9 mouse cellular contexts compared by ENCODE assay signal in genomic region chr7:15982729-15983407, GRCm38 (mm10). TPM values are rescaled to one million over a fixed set of nuclear protein-coding genes. Genes with fewer than 3 reads are reported as not detected.
DNase-seq lines count a peak whose midpoint lies in the region; ATAC-seq and TF ChIP-seq lines count a peak whose summit lies in the region.
"Had no signal": no experiment of that assay in that cellular context is flagged by ENCODE, and none has a peak within 500 bp of the region (broad histone marks: within the 10 kb centered on the region; RNA-seq: fewer than 3 reads in every experiment).

No protein-coding gene starts in this region.

- in situ Hi-C loops in ES-E14 (cut with MboI; ENCODE audit: low sequenced_read_pairs in 2 of 2, unreplicated experiment in 2 of 2) = no loop called here

- H3K9me3 ChIP-seq in hindbrain, embryonic 11.5 days (ENCODE audit: control insufficient read depth, low read length) = no peaks in the 10 kb centered on the region
- no peaks in the 10 kb centered on the region for H3K9me3 ChIP-seq in hindbrain, embryonic 12.5 days (replicated peaks)
- no peaks in the 10 kb centered on the region for H3K9me3 ChIP-seq in ES-E14 (ENCODE audit: control insufficient read depth, insufficient read depth, low read depth, low read length)
- H3K9me3 ChIP-seq: limb, embryonic 12.5 days had no signal

- H3K36me3 ChIP-seq in hindbrain, embryonic 11.5 days (ENCODE audit: control insufficient read depth, insufficient read depth, low read length) = peaks cover 14% of the 10 kb centered on the region
- peaks cover 66% of the 10 kb centered on the region for H3K36me3 ChIP-seq in hindbrain, embryonic 12.5 days
- peaks cover 16% of the 10 kb centered on the region; the same call in 1 of the 2 replicates for H3K36me3 ChIP-seq in ES-E14 (ENCODE audit: control insufficient read depth, insufficient read depth, low read length, poor library complexity, severe bottlenecking)
- H3K36me3 ChIP-seq in splenic B cell, adult 2 months (ENCODE audit: control insufficient read depth, insufficient read depth, low read length, poor library complexity, severe bottlenecking) = peaks cover 16% of the 10 kb centered on the region

- no peak overlapping the region for H3K9ac ChIP-seq in hindbrain, embryonic 11.5 days (ENCODE audit: low read depth, low read length)
- H3K9ac ChIP-seq in hindbrain, embryonic 12.5 days = no peak overlapping the region
- no peak overlapping the region for H3K9ac ChIP-seq in ES-E14 (ENCODE audit: insufficient read depth, low read depth, low read length, poor library complexity, severe bottlenecking)
- H3K9ac ChIP-seq: limb, embryonic 12.5 days had no signal

- H3K4me1 ChIP-seq in hindbrain, embryonic 11.5 days (replicated peaks; ENCODE audit: control insufficient read depth, insufficient read depth, low read length) = no peaks in the 10 kb centered on the region
- H3K4me1 ChIP-seq in hindbrain, embryonic 12.5 days = no peaks in the 10 kb centered on the region
- H3K4me1 ChIP-seq in ES-E14 (ENCODE audit: control insufficient read depth in 2 of 2, insufficient read depth in 2 of 2, low read length in 2 of 2, poor library complexity in 1 of 2) = peaks cover 1 to 22% of the 10 kb centered on the region in 2 experiments; a peak in 3 of 4 replicates
- H3K4me1 ChIP-seq: limb, embryonic 12.5 days had no signal

- H3K4me2 ChIP-seq in hindbrain, embryonic 11.5 days (replicated peaks; ENCODE audit: low read depth, low read length) = no peak overlapping the region
- H3K4me2 ChIP-seq in hindbrain, embryonic 12.5 days (replicated peaks) = no peak overlapping the region
- H3K4me2 ChIP-seq: limb, embryonic 12.5 days had no signal

- DNase-seq in hindbrain, embryonic 11.5 days (ENCODE audit: low spot score) = peak; percentile 32
- DNase-seq in 416B (ENCODE audit: low read depth) (peak; percentile 80), ES-E14 (ENCODE audit: low read depth, low spot score) (no peak)
- DNase-seq in splenic B cell, adult 2 months (ENCODE audit: low read depth, low spot score) = peak; percentile 80
- no peak for DNase-seq in spleen, adult 18-20 months
- no peak for DNase-seq in cerebellum, adult 8-10 months

- H3K4me3 ChIP-seq in hindbrain, embryonic 11.5 days (ENCODE audit: low read depth, low read length) = no peak overlapping the region
- H3K4me3 ChIP-seq in hindbrain, embryonic 12.5 days = no peak overlapping the region
- H3K4me3 ChIP-seq in ES-E14 (ENCODE audit: insufficient read depth in 1 of 2, low read depth in 1 of 2, low read length in 2 of 2, poor library complexity in 1 of 2, severe bottlenecking in 1 of 2) = no peak overlapping the region
- H3K4me3 ChIP-seq: limb, embryonic 12.5 days had no signal

- H3K27ac ChIP-seq in hindbrain, embryonic 11.5 days (ENCODE audit: low read depth, low read length) = no peak overlapping the region
- H3K27ac ChIP-seq in hindbrain, embryonic 12.5 days = no peak overlapping the region
- H3K27ac ChIP-seq in ES-E14 (ENCODE audit: insufficient read depth, low read depth, low read length, poor library complexity, severe bottlenecking) = no peak overlapping the region
- H3K27ac ChIP-seq: limb, embryonic 12.5 days had no signal

- WGBS in hindbrain, embryonic 11.5 days = 54% methylated on average over 4 of the region's 4 CpGs
- 48% methylated on average over 4 of the region's 4 CpGs for WGBS in hindbrain, embryonic 12.5 days

- no peaks in the 10 kb centered on the region for H3K27me3 ChIP-seq in hindbrain, embryonic 11.5 days (ENCODE audit: control insufficient read depth, insufficient read depth, low read length)
- no peaks in the 10 kb centered on the region for H3K27me3 ChIP-seq in hindbrain, embryonic 12.5 days
- H3K27me3 ChIP-seq in splenic B cell, adult 2 months (ENCODE audit: control insufficient read depth, insufficient read depth, low read length, poor library complexity, severe bottlenecking) = no peaks in the 10 kb centered on the region
- H3K27me3 ChIP-seq: limb, embryonic 12.5 days had no signal

- no peak for ATAC-seq in hindbrain, embryonic 11.5 days (ENCODE audit: low FRiP score)
- ATAC-seq in hindbrain, embryonic 12.5 days (ENCODE audit: low FRiP score) = no peak
- peak; percentile 57; the same call in 1 of the 2 replicates for ATAC-seq in erythroid progenitor cell, adult 5-6 weeks (replicated peaks; ENCODE audit: low FRiP score, poor library complexity, severe bottlenecking)

TF ChIP-seq in ES-E14, 5 proteins besides CTCF, POLR2A, EP300 and RAD21:
- TF ChIP-seq ZC3H11A (IDR thresholded peaks at IDR 0.05; ENCODE audit: borderline replicate concordance, low read depth, low read length) (peak; percentile 57; the same call in 1 of the 2 replicates), CHD2 (IDR thresholded peaks at IDR 0.05; ENCODE audit: low read depth, low read length) (no peak), MAFK (IDR thresholded peaks at IDR 0.05; ENCODE audit: insufficient read depth, low read depth, low read length) (no peak), HCFC1 (IDR thresholded peaks at IDR 0.05; ENCODE audit: borderline replicate concordance, insufficient read depth, low read length) (no peak), ZNF384 (IDR thresholded peaks at IDR 0.05; ENCODE audit: low read depth, low read length) (no peak)
TF ChIP-seq in ES-E14: peak in this region for 1.

RNA-seq across cellular contexts. Expression of gene Ehd2, which starts 15.5 kb away (rescaled TPM):
- 6.4 and 10.9 TPM in 2 replicates for polyA plus RNA-seq in hindbrain, embryonic 11.5 days (2014; fragmentation: Nextera tagmentation; extraction: Ambion mirVana)
- 10.1 and 16.6 TPM in 2 replicates for polyA plus RNA-seq in hindbrain, embryonic 12.5 days (2016; fragmentation: Nextera tagmentation; extraction: Ambion mirVana)
- 3.8 and 6.8 TPM in 2 replicates for total RNA-seq in ES-E14 (2012; rRNA removed)
- total RNA-seq in erythroid progenitor cell, adult 5-6 weeks (2015; ENCODE audit: low replicate concordance) = 2.9 and 5.4 TPM in 2 replicates
- 0.64 and 0.76 TPM in 2 replicates for total RNA-seq in erythroid progenitor cell, adult 5-6 weeks (2017; ENCODE audit: low replicate concordance)

RNA-seq across cellular contexts. Expression of gene Nop53, which starts 37.0 kb away (rescaled TPM):
- 176 and 180 TPM in 2 replicates for polyA plus RNA-seq in hindbrain, embryonic 11.5 days (2014; fragmentation: Nextera tagmentation; extraction: Ambion mirVana)
- polyA plus RNA-seq in hindbrain, embryonic 12.5 days (2016; fragmentation: Nextera tagmentation; extraction: Ambion mirVana) = 157 and 167 TPM in 2 replicates
- 212 and 220 TPM in 2 replicates for total RNA-seq in ES-E14 (2012; rRNA removed)
- total RNA-seq in erythroid progenitor cell, adult 5-6 weeks (2015; ENCODE audit: low replicate concordance) = 23.9 and 38.2 TPM in 2 replicates
- total RNA-seq in erythroid progenitor cell, adult 5-6 weeks (2017; ENCODE audit: low replicate concordance) = 66.1 and 114 TPM in 2 replicates

Comparison
In these comparisons a context has a peak if more than half of its experiments do, and no peak if none do; other contexts are left out.
1. DNase-seq: peak in hindbrain, embryonic 11.5 days (single experiment), 416B (single experiment) and splenic B cell, adult 2 months (single experiment); none in ES-E14 (single experiment), spleen, adult 18-20 months (0 of 2) and cerebellum, adult 8-10 months (single experiment).